Mouse (Mus musculus): ENCODE results near the gene Tmc7.
A peak's percentile ranks its signal among the peaks of the same experiment; 100 is the strongest.

Tmc7 gene

GRCm38 (mm10) chr7:118590726-118591305 lies 6.3 kb upstream of the Tmc7 start:
- no peak for DNase-seq (ENCODE audit: low read depth, low spot score)

DNA sequence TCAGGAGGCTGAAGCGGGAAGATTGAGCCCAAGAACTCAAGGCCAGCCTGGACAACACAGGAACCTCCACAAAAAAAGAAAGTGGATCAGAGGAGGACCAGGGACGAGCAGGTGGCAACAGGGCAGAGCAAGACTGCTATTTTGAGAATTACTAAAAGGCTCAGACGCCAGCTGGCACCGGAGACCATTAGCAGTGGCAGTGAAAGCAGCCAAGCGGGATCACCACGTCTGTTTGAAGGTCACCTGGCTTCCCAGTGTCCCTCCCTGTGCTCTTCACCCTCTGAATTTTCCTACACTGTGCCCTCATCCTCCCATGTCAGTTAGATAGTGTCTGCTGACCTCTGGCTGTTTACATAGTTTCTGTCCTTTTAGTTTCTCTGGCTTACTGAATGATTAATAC lies 1.3 kb upstream of the Tmc7 start:
- no peak for DNase-seq (ENCODE audit: low read depth, low spot score)

GRCm38 (mm10) chr7:118584926-118585325 lies 390 bp upstream of the Tmc7 start:
- DNase-seq (ENCODE audit: low read depth, low spot score), result no peak

- no peak for DNase-seq (ENCODE audit: low read depth, low spot score)
These were observed 715 bp downstream of the Tmc7 start for GRCm38 (mm10) chr7:118583821-118584220.

DNA sequence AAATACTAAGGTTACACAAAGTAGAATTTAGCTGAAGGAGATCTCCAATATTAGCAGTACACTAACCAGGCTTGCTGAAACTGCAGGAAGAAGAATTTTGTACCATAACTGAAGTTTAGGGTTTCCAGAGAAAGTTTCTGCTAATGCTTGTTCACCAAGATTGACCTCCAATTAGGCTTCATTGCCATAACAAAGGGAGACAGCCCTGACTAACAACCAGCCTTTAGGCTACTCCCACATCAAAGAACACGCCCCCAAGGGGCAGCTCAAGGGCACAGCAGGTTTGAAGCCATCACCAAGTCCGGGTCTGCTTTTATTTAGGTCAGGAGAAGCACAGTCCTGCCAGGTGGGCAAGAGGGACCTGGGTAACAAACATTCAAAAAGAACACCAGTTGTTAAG lies 4.6 kb downstream of the Tmc7 start:
- DNase-seq (ENCODE audit: low read depth, low spot score), result no peak

- DNase-seq (ENCODE audit: low read depth, low spot score), result no peak
These were observed 6.3 kb downstream of the Tmc7 start for GRCm38 (mm10) chr7:118578269-118578668.

DNA sequence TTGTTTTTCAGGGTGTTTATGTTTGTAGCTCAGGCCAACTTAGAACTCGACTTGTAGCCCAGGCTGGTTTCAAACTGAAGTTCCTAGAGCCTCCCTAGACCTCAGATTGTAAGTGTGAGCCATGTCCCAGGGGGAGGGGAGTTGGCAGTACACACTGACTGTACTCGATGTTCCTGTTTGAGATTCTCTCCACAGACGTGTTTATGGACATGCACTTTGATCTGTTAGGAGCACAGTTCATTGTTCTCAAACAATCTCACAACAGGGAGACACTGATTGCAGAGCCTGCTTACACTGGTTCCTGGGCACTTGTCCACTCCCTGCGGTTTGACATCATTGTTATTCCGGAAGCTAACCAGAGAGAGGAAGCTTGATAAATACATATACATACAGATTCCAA lies 12.5 kb downstream of the Tmc7 start:
- no peak for DNase-seq (ENCODE audit: low read depth, low spot score)

- no peak for DNase-seq (ENCODE audit: low read depth, low spot score)
These were observed 13.2 kb downstream of the Tmc7 start for GRCm38 (mm10) chr7:118571350-118571749.

DNA sequence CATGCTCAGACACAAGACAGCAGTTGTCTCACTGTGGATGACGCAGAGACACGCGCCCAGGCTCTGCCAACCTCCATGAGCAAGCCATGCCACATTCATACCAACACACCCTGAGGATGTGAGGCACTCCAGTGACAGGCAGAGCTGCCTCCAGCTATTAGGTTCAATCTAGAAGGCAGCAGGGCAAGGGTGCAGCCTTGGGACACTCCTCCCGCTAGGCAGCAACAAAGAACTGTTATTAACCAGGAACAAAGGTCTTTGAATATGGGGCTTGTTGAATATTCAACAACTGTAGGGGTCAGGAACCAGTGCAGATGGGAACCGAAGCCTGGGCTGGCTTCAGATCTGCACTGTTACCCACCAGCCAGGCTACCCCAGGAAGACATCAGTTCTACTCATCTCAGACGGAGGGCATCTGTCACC lies 15.4 kb downstream of the Tmc7 start:
- DNase-seq (ENCODE audit: low read depth, low spot score), result no peak

DNA sequence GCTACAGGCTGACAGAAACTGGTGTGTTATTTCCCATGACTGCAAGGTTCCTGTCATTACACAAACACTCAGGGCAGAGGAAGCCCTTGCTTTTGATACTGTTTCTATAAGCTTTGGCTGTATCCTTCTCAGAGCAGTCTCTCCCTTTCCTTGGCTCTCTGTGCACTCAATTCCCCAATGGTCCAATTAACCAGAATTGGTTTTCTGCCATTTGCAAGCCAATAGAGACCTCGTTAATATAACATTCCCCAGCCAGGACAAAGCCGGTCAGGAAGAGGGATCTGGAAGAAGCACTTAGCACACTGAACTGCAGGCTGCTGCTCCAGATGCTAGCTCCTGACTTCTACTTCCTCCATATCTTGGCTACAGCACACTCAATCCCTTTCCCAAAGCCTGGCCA lies 30.2 kb downstream of the Tmc7 start:
- DNase-seq (ENCODE audit: low read depth, low spot score), result no peak

DNA sequence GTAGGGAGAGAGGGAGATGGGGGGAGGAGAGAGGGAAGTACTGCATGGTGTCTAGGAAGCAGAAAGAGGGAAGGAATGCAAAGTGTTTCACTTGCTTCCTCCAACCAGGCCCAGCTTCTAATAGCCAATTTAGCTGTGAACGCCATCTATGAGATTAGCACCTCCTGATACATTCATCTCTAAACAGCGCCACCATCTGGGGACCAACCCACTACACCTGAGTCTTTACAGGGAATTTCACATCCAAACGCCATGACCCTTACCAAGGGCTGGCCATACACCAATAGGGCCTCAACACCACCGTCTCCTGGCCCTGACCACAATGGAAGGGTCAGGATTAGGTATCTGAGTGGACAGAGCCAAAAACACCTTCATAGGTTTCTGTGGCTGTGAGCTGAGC lies 30.7 kb downstream of the Tmc7 start:
- no peak for DNase-seq (ENCODE audit: low read depth, low spot score)

GRCm38 (mm10) chr7:118547451-118547850 lies 37.1 kb downstream of the Tmc7 start:
- no peak for DNase-seq (ENCODE audit: low read depth, low spot score)

DNA sequence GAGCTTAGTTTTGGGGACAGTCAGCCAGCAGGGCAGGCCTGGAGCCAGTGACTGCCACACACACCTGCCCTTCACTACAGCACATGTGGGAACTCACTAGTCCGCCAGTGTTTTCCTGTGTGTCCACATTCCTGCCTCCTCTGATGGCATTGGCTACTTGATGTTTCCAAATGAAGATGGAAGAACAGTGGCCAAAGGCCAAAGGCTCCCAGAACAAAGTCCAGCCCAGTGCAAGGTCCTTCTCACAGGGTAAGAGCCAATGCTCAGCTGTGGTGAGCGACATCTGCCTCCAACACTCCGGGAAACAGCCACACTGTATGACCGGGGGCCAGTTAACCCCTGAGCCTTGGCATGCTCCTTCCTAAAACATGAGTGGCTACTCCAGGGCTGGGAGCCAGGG lies 40.4 kb downstream of the Tmc7 start:
- DNase-seq (ENCODE audit: low read depth, low spot score), result no peak

DNA sequence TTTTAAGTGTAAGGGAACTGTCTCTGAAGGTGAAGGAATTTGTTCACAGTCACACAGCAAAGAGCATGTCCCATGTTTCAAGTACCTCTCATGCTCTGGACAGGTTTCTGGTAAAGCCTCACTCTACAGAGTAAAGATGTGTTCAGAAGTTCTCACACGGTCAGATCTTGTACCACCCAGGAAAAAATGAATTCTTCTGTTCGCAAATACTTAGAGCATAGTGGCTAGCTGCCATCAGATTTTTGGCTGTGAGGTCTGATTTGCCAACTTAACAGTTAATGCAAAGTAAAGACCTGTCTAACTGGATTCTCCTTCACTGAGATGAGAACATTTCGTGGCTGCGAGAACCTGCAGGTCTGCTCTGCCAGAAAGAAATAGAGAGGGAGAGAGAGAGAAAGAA lies 49.5 kb downstream of the Tmc7 start:
- DNase-seq (ENCODE audit: low read depth, low spot score), result no peak

DNA sequence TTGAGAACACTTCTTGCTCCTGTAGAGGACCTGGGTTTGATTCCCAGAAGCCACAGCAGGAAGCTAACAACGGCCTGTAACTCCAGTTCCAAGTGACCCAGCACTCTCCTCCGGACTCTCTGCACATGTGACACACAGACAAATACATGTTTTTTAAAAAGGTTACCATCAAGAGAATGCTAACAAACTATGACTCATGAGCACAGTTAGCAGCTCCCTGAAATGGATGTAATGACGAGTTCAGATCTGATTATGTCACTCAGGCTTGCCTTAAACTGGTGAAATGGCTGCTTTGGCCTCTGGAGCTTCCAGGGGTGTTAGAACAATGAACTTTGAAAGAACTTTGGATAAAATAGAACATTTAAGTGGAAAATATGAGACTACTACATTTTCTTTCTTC lies 50.2 kb downstream of the Tmc7 start:
- no peak for DNase-seq (ENCODE audit: low read depth, low spot score)

DNA sequence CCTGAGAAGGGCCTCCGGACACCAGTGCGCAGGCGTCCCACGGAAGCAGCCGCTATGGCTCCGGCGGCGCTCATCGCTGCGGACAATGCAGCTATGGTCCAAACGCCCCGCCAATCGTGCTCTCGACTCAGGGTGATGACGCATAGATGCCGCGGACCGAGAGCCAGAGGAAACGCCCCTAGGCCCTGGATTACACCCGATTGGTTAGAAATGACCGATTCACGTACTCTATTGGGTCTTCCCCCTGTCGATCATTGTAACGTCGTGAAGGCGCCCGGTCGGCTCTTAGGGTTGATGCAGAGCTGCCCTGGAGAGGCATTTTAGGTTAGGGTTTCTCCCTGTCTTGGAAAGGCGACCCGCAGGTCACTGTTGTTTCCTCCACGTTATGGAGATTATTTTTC lies 51.4 kb downstream of the Tmc7 start, which contains the start of gene Coq7:
Gene Coq7 (minus strand): TSS at position 179 of the 401 bp plus-strand sequence.
- DNase-seq (ENCODE audit: low read depth, low spot score), result peak; percentile 99

DNA sequence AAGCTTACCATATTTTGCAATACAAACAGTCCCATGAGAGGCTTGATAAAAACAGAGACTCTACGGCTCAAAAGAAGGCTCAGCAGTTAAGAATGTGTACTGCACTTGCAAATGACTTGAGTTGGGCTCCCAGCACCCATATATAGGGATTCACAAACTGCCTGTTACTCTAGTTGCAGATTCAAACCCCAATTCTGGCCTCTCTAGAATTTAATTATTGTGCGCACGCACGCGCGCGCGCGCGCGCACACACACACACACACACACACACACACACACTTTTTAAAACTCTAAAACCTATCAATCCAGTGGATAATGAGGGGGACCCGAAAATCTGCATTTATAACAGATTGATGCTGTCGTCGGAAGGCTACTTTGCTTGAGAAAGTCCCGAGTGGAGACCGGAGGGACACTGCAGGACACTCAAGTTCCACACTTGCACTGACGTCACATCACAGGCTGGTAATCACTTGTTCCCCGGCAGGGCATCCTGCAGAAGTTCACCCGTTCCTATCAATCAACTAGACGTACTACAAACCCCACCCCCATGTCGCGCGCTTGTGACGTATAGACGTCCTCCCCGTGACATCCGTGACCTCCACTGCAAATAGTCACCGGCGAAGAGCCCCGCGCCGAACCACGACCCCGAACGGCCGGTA lies 51.9 kb downstream of the Tmc7 start:
- peak; percentile 91 for DNase-seq (ENCODE audit: low read depth, low spot score)

GRCm38 (mm10) chr7:118526967-118527366 lies 57.6 kb downstream of the Tmc7 start:
- no peak for DNase-seq (ENCODE audit: low read depth, low spot score)

DNA sequence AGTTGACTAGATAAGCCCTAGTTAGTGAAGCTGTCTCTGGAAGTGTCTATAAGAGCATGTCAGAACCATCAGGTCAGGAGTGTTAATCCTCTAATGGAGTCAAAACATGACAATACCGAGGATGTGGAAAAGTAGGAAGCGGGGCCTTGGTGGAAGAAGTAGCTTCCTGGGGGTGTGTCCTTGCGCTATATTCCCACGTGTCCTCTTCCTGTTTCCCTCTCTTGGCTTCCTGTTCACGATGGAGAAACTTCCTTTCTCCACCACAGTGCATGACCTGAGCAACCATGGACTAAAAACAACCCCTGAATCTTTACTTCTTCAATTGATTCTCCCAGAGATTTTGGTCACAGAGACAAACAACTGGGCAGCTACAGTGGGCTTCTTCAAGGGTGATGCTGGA lies 62.5 kb downstream of the Tmc7 start:
- no peak for DNase-seq (ENCODE audit: low read depth, low spot score)

GRCm38 (mm10) chr7:118519661-118520060 lies 64.9 kb downstream of the Tmc7 start:
- DNase-seq (ENCODE audit: low read depth, low spot score), result no peak

GRCm38 (mm10) chr7:118518687-118519086 lies 65.8 kb downstream of the Tmc7 start:
- peak; percentile 52 for DNase-seq (ENCODE audit: low read depth, low spot score)

GRCm38 (mm10) chr7:118517819-118518218 lies 66.7 kb downstream of the Tmc7 start:
- DNase-seq (ENCODE audit: low read depth, low spot score), result no peak

- DNase-seq (ENCODE audit: low read depth, low spot score), result no peak
These were observed 76.0 kb downstream of the Tmc7 start for GRCm38 (mm10) chr7:118508556-118508955.

GRCm38 (mm10) chr7:118503844-118504243 lies 80.7 kb downstream of the Tmc7 start:
- DNase-seq (ENCODE audit: low read depth, low spot score), result no peak

All from retina, postnatal 7 days (tissue).